In genomic region chr19:26601459-26601858, GRCm38 (mm10) we compare ENCODE assay signal across 16 mouse cellular contexts. TPM values are rescaled to one million over a fixed set of nuclear protein-coding genes. Genes with fewer than 3 reads are reported as not detected.
A peak's percentile ranks its signal among the peaks of the same experiment; 100 is the strongest.
DNase-seq lines count a peak whose midpoint lies in the region; TF ChIP-seq lines count a peak whose summit lies in the region.
"Had no signal": no experiment of that assay in that cellular context is flagged by ENCODE, and none has a peak within 500 bp of the region (broad histone marks: within the 10 kb centered on the region; RNA-seq: fewer than 3 reads in every experiment).

No protein-coding gene starts in this region.

- TF ChIP-seq POLR2A in brain, embryonic 14.5 days (IDR thresholded peaks at IDR 0.05; ENCODE audit: borderline replicate concordance, extremely low read depth, insufficient read depth, insufficient read length, poor library complexity, severe bottlenecking), result no peak

- no peak for TF ChIP-seq CTCF in brain, embryonic 14.5 days (IDR thresholded peaks at IDR 0.05; ENCODE audit: borderline replicate concordance, extremely low read depth, insufficient read depth, insufficient read length)

- intact Hi-C loops in heart, postnatal 10 days (cut with DNase I), result no loop called here
- intact Hi-C loops in heart, postnatal 25 days (cut with DNase I), result no loop called here

- DNase-seq in heart, adult 11 months, result peak; percentile 27
- DNase-seq in heart, postnatal 10 days, result no peak
- DNase-seq in 416B (ENCODE audit: low read depth) (peak; percentile 46), A20 (ENCODE audit: low read depth, low spot score) (peak; percentile 5)
- DNase-seq in brain, embryonic 14.5 days (ENCODE audit: low read depth), result peak; percentile 9
- no peak for DNase-seq in heart, postnatal 25 days (ENCODE audit: low spot score)
- DNase-seq in spleen, adult 18-20 months, result no peak
- DNase-seq: adrenal gland, postnatal 10 days; cerebellum, adult 8-10 months; cerebellum, postnatal 36 days; gastrocnemius, postnatal 10 days; heart, postnatal 4 days; kidney, adult 9 months; kidney, postnatal 10 days; layer of hippocampus, postnatal 36 days; thymus, postnatal 25 days had no signal

RNA-seq across cellular contexts. Expression of gene Smarca2, which starts 3.4 kb away (rescaled TPM):
- 10 to 100 TPM; 69.6 to 70.0 TPM for total RNA-seq in heart, postnatal 10 days (2021)
- 69.7 and 100 TPM in 2 replicates for polyA plus RNA-seq in brain, embryonic 14.5 days (2012; rRNA removed)
- total RNA-seq in heart, postnatal 25 days (2021), result 10 to 100 TPM; 57.0 to 57.4 TPM

Comparison
In these comparisons a context has a peak if more than half of its experiments do, and no peak if none do; other contexts are left out.
1. DNase-seq: peak in heart, adult 11 months (single experiment), 416B (single experiment), A20 (single experiment) and brain, embryonic 14.5 days (single experiment); none in heart, postnatal 10 days (0 of 2), heart, postnatal 25 days (single experiment) and spleen, adult 18-20 months (0 of 2).